Comparison of ENCODE assay signal across 20 mouse cellular contexts in genomic region chr15:81813986-81814705, GRCm38 (mm10). TPM values are rescaled to one million over a fixed set of nuclear protein-coding genes. Genes with fewer than 3 reads are reported as not detected.
DNase-seq lines count a peak whose midpoint lies in the region; ATAC-seq and TF ChIP-seq lines count a peak whose summit lies in the region.
"Had no signal": no experiment of that assay in that cellular context is flagged by ENCODE, and none has a peak within 500 bp of the region (broad histone marks: within the 10 kb centered on the region; RNA-seq: fewer than 3 reads in every experiment).

No protein-coding gene starts in this region.

- no peak for ATAC-seq in kidney, embryonic 14.5 days (ENCODE audit: low FRiP score, low TSS enrichment)
- ATAC-seq in megakaryocyte, adult 5-6 weeks (ENCODE audit: poor library complexity, severe bottlenecking) = no peak
- peak; percentile 28; the same call in 1 of the 2 replicates for ATAC-seq in monocyte, adult 5-6 weeks (replicated peaks; ENCODE audit: insufficient number of reproducible peaks, low FRiP score, low TSS enrichment, poor library complexity, severe bottlenecking)
- ATAC-seq: CD4-positive, CD25-positive, alpha-beta regulatory T cell, adult 4 months; liver, embryonic 12.5 days had no signal

- no peaks in the 10 kb centered on the region for H3K27me3 ChIP-seq in kidney, embryonic 14.5 days (ENCODE audit: control insufficient read depth, insufficient read depth, low read length)
- H3K27me3 ChIP-seq in megakaryocyte, embryonic 14.5 days (replicated peaks) = no peaks in the 10 kb centered on the region
- no peaks in the 10 kb centered on the region for H3K27me3 ChIP-seq in thymus, adult 2 months (ENCODE audit: control insufficient read depth, insufficient read depth, low read length)
- H3K27me3 ChIP-seq: heart, embryonic 15.5 days; hindbrain, embryonic 12.5 days; liver, embryonic 12.5 days had no signal

- TF ChIP-seq CTCF in thymus, adult 2 months (IDR thresholded peaks at IDR 0.05; ENCODE audit: borderline replicate concordance, control insufficient read depth, extremely low read depth, insufficient read depth, low read length, poor library complexity) = no peak

- peaks cover 16% of the 10 kb centered on the region for H3K4me1 ChIP-seq in kidney, embryonic 14.5 days (ENCODE audit: control insufficient read depth, insufficient read depth, low read length)
- peaks cover 56% of the 10 kb centered on the region for H3K4me1 ChIP-seq in megakaryocyte, embryonic 14.5 days
- peaks cover 12% of the 10 kb centered on the region for H3K4me1 ChIP-seq in thymus, adult 2 months (replicated peaks; ENCODE audit: control insufficient read depth, insufficient read depth, low read length)

- H3K4me3 ChIP-seq in kidney, embryonic 14.5 days (ENCODE audit: low read length) = no peak overlapping the region
- peak overlapping the region; percentile 81 for H3K4me3 ChIP-seq in megakaryocyte, embryonic 14.5 days (replicated peaks)
- no peak overlapping the region for H3K4me3 ChIP-seq in thymus, adult 2 months (ENCODE audit: control insufficient read depth, insufficient read depth, low read length)
- H3K4me3 ChIP-seq: erythroblast, embryonic 14.5 days; heart, adult 2 months; heart, embryonic 15.5 days; hindbrain, embryonic 12.5 days; liver, embryonic 12.5 days had no signal

- H3K36me3 ChIP-seq in kidney, embryonic 14.5 days (ENCODE audit: control insufficient read depth, insufficient read depth, low read length) = peaks cover 22% of the 10 kb centered on the region
- H3K36me3 ChIP-seq in megakaryocyte, embryonic 14.5 days (replicated peaks; ENCODE audit: low read length) = peaks cover 41% of the 10 kb centered on the region
- no peaks in the 10 kb centered on the region for H3K36me3 ChIP-seq in thymus, adult 2 months (ENCODE audit: control insufficient read depth, insufficient read depth, low read length)

- no peaks in the 10 kb centered on the region for H3K9me3 ChIP-seq in kidney, embryonic 14.5 days (ENCODE audit: control insufficient read depth, low read length)
- H3K9me3 ChIP-seq in megakaryocyte, embryonic 14.5 days = no peaks in the 10 kb centered on the region
- H3K9me3 ChIP-seq: heart, embryonic 15.5 days; hindbrain, embryonic 12.5 days; liver, embryonic 12.5 days had no signal

- WGBS in kidney, embryonic 14.5 days = 82% methylated on average over 5 of the region's 5 CpGs
- WGBS in thymus, adult 2 months = 87% methylated on average over 5 of the region's 5 CpGs

- no peak overlapping the region for H3K9ac ChIP-seq in kidney, embryonic 14.5 days (ENCODE audit: low read depth, low read length)
- H3K9ac ChIP-seq: heart, embryonic 15.5 days; hindbrain, embryonic 12.5 days; liver, embryonic 12.5 days; lung, embryonic 14.5 days had no signal

- no peak overlapping the region for H3K27ac ChIP-seq in kidney, embryonic 14.5 days (ENCODE audit: low read depth, low read length)
- no peak overlapping the region for H3K27ac ChIP-seq in thymus, adult 2 months (ENCODE audit: control insufficient read depth, insufficient read depth, low read length)
- H3K27ac ChIP-seq: heart, embryonic 15.5 days; hindbrain, embryonic 12.5 days; liver, embryonic 12.5 days had no signal

- DNase-seq in kidney, adult 11 months = peak; percentile 45
- peak; percentile 54 for DNase-seq in brain, adult 2 months (ENCODE audit: low read depth, low spot score)
- no peak for DNase-seq in thymus, adult 2 months
- DNase-seq: adrenal gland, postnatal 25 days; gastrocnemius, postnatal 10 days; layer of hippocampus, postnatal 36 days; left cerebral cortex, postnatal 4 days; lung, embryonic 14.5 days; right cerebral cortex, postnatal 4 days; thymus, postnatal 25 days had no signal

- TF ChIP-seq POLR2A in thymus, adult 2 months (IDR thresholded peaks at IDR 0.05; ENCODE audit: control insufficient read depth, extremely low read depth, insufficient read depth, low read length, poor library complexity) = no peak

- H3K4me2 ChIP-seq in kidney, embryonic 14.5 days (replicated peaks; ENCODE audit: low read depth, low read length) = no peak overlapping the region
- H3K4me2 ChIP-seq: heart, embryonic 15.5 days; hindbrain, embryonic 12.5 days; liver, embryonic 12.5 days; lung, embryonic 14.5 days had no signal

RNA-seq across cellular contexts. Expression of gene Tef, which starts 11.9 kb away (rescaled TPM):
- polyA plus RNA-seq in kidney, embryonic 14.5 days (2014; fragmentation: Nextera tagmentation; extraction: Ambion mirVana) = 16.1 and 19.2 TPM in 2 replicates
- polyA plus RNA-seq in megakaryocyte, embryonic 14.5 days (2012; ENCODE audit: insufficient read depth, low replicate concordance) = 6.1 and 10.8 TPM in 2 replicates
- total RNA-seq in megakaryocyte, adult 5-6 weeks (2015) = 3.1 and 3.3 TPM in 2 replicates
- total RNA-seq in megakaryocyte, adult 5-6 weeks (2017) = 6.5 and 8.6 TPM in 2 replicates
- 44.4 to 60.3 TPM (median 52.9 TPM) in 3 replicates for total RNA-seq in monocyte, adult 5-6 weeks (2017)
- 29.3 and 34.6 TPM in 2 replicates for polyA plus RNA-seq in thymus, adult 2 months (2012; rRNA removed)

RNA-seq across cellular contexts. Expression of gene Tob2, which starts 44.5 kb away (rescaled TPM):
- 19.4 and 24.1 TPM in 2 replicates for polyA plus RNA-seq in kidney, embryonic 14.5 days (2014; fragmentation: Nextera tagmentation; extraction: Ambion mirVana)
- polyA plus RNA-seq in megakaryocyte, embryonic 14.5 days (2012; ENCODE audit: insufficient read depth, low replicate concordance) = 16.1 and 26.6 TPM in 2 replicates
- total RNA-seq in megakaryocyte, adult 5-6 weeks (2015) = 36.1 and 38.2 TPM in 2 replicates
- 20.3 and 23.8 TPM in 2 replicates for total RNA-seq in megakaryocyte, adult 5-6 weeks (2017)
- 27.1 to 48.1 TPM (median 29.4 TPM) in 3 replicates for total RNA-seq in monocyte, adult 5-6 weeks (2017)
- polyA plus RNA-seq in thymus, adult 2 months (2012; rRNA removed) = 64.6 and 76.1 TPM in 2 replicates

RNA-seq across cellular contexts. Expression of gene Phf5a, which starts 57.6 kb away (rescaled TPM):
- 192 and 223 TPM in 2 replicates for polyA plus RNA-seq in kidney, embryonic 14.5 days (2014; fragmentation: Nextera tagmentation; extraction: Ambion mirVana)
- polyA plus RNA-seq in megakaryocyte, embryonic 14.5 days (2012; ENCODE audit: insufficient read depth, low replicate concordance) = 4.8 and 12.6 TPM in 2 replicates
- total RNA-seq in megakaryocyte, adult 5-6 weeks (2015) = 65.3 and 85.6 TPM in 2 replicates
- total RNA-seq in megakaryocyte, adult 5-6 weeks (2017) = 30.1 and 34.0 TPM in 2 replicates
- total RNA-seq in monocyte, adult 5-6 weeks (2017) = 54.7 to 91.7 TPM (median 58.7 TPM) in 3 replicates
- polyA plus RNA-seq in thymus, adult 2 months (2012; rRNA removed) = 71.7 and 87.9 TPM in 2 replicates

RNA-seq across cellular contexts. Expression of gene Aco2, which starts 58.0 kb away (rescaled TPM):
- polyA plus RNA-seq in kidney, embryonic 14.5 days (2014; fragmentation: Nextera tagmentation; extraction: Ambion mirVana) = 123 and 191 TPM in 2 replicates
- polyA plus RNA-seq in megakaryocyte, embryonic 14.5 days (2012; ENCODE audit: insufficient read depth, low replicate concordance) = 36.5 and 110 TPM in 2 replicates
- total RNA-seq in megakaryocyte, adult 5-6 weeks (2015) = 47.0 and 58.7 TPM in 2 replicates
- total RNA-seq in megakaryocyte, adult 5-6 weeks (2017) = 82.3 and 89.4 TPM in 2 replicates
- total RNA-seq in monocyte, adult 5-6 weeks (2017) = 103 to 166 TPM (median 150 TPM) in 3 replicates
- 342 and 377 TPM in 2 replicates for polyA plus RNA-seq in thymus, adult 2 months (2012; rRNA removed)
